Mouse (Mus musculus) cerebellum, adult 11 months (tissue): ENCODE data around the gene Dnah7c.
"Not testable (repeated sequence)": the region's sequence is repeated elsewhere in the genome, so short reads cannot be mapped to it uniquely, and the experiment has no call there.

Experiments
- DNase-seq: peaks from one replicate; pipeline ENCODE4 v3.0.0; 2022

Dnah7c gene

DNA sequence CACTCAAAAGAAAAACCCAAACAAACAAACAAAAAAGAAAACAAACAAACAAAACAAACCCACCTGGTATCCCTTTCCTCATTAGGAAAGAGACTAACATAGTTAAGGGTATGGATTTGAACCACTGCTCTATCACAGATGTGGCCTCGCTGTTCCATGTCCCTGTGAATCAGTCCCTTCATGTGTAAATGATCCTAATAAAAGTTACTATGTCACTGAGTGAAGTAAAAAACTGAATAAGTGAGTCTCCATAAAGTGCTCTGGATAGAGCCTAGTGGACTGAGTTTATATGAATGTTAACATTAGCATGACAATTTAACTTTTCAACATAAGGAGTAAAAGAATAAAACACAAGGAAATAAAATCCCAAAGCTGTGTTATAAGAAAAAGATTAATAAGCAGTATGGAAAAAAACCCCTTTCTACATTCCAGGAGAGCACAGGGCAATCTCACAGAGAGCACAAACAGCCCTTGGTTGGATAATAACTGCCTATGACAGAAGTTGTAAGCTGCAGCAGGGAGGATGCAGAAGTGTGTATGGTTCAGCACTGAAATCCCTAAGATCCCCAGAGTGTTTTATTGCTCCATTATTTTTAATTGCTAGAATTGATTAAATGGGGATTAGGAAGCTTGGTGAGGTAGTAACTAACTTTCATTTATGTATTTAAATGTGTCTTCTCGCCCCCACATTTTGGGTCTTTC lies 308.2 kb downstream of the Dnah7c start:
- DNase-seq: not testable (repeated sequence)

DNA sequence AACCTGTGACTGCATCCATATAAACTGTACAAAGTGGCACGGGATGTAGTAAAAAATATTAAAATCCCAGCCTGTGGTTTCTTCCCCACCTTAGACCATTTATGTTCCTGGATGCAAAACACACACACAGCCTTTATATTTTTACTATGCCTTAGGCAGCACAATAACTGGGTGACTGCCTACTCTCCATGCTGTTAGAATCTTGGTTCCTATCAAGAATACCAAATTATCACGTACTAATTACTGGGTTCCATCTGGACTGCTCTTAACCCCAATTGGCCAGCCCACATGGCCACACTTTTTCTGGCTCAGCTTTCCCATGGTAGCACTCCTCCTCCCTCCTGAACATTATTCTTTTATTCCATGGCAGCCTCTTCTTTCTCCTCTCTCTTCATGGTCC lies 309.1 kb downstream of the Dnah7c start:
- not testable (repeated sequence) for DNase-seq

DNA sequence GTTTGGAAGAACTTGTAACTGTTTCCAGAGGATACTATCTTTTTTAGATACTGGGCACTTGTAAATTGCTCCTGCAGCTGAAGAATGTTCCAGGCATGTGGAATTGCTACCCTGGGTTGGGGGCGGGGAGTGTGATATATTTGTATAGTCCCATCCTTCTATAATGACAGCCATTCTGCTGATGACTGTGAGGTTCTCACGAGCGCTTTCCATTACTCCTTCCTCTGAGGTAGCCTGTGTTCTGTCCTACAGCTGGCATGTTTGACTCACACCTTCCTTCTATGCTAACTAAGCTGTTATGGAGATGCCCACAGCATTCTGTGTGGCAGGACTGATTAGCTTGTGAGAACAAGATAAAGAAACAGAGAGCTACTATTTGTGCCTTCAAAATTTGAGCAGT lies 339.2 kb downstream of the Dnah7c start:
- DNase-seq: not testable (repeated sequence)

DNA sequence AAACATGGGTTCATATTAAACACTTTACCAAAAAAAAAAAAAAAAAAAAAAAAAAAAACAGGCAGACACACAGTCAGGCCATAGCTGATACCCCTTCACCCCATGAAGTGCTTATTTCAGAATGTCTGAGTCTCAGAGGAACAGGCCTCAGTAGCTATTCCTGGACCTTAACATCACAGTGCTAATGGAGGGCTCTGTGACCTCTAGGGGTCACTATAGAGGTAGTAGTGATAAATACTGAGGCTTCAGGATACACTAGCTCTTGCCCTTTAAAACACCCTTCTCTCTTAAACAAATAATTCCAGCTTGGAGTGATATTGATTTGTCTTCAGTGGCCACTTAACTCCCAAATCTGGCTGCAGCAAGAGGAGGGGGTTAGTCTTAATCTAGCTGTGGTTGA lies 343.9 kb downstream of the Dnah7c start:
- not testable (repeated sequence) for DNase-seq

DNA sequence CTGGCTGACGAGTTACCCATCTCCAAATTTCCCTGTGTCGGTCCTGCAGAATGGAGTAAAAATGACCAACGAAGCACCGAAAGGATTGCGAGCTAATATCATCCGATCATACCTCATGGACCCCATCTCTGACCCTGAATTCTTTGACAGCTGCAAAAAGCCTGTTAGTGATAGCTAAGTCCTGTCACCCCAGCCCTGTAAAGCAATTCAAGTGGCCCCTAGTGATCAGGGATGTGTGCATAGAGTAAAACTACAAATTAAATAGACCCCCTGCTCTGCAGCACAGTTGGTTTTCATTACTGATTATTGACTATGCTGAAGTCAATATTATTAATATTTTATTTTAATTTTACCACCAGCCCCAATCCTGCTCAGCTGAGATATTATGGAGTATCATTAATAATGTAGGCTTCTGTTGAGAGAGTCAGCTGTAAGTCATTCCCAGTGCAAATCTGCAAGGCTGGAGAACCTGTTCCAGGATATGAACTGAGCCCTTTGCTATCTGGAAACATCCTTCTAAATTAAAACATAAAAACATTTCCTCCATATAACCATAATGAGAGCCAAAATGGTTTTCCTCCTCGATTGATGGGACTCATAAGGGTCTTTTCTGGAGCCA lies 344.8 kb downstream of the Dnah7c start:
- DNase-seq: not testable (repeated sequence)

DNA sequence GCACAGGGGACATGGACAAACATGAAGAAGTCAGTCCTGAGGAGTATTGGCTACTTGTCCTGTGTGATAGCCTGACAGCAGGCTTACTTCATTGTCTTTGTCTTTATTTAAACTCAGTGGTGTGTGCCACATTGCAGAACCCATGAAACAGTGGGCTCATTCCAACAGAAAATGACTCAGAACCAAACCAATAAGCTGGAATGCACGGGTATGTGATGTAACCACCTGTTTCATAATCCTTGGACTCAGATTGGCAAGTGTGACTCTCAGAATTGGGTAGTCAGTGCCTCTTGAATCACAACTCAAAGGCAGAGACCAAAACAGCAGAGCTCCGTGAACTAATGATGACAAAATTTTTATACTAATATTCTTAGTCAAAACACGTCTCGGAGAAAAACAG lies 356.8 kb downstream of the Dnah7c start:
- DNase-seq: not testable (repeated sequence)

DNA sequence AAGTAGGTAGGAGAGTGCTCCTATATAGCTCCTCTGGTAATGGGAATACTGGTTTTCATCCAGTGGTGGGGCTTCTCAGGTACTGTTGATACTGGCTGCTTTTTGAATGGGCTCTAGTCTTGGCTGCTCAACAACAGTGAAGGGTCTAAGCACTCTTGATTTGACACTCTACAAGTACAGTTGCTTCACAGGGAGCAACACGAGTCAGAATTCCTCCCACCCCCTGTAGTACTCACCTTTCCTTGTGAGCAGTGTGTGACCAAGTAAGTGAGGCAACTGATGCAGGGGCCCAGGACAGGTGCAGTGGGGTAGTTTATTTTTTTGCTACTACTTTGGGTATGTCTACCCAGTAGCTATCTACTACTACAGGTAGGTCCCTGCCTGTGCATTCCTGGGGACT lies 379.7 kb downstream of the Dnah7c start:
- no peak for DNase-seq

DNA sequence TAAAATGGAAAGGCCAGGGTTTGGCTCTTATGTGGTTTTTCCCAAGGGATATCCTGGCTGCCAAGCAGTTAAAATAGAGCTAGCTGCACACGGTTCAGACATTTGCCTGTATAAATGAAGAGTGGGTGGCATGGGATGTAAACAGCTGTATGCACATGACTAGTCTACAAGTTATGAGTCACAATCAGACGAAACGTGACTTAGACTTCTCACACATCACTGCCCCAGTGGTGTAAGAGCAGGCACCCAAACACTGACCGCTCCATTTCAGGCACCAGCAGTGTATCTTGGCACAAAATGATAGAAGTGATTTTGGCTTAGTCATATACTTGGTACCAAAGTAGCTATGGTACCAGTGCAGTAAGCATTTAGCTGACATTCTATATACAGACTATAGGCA lies 383.2 kb downstream of the Dnah7c start:
- not testable (repeated sequence) for DNase-seq

DNA sequence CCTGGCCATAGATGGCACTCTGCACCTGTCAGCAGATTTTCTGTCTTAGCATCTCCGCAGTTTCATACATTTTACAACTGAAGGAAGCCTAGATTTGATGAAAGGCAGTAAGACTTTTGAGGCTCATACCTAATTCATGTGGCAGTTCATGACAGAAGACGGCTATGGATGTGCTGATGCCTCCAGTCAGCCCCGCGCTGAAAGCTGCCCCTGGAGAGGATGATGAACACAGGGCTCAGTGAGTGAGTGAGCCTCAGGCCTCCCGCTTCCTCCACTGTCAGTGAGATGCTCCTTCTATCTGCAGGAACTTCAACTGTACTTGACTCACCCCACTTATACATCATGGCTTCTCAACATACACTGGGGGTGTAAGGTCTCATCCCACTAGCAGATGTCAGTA lies 392.5 kb downstream of the Dnah7c start:
- DNase-seq: no peak

DNA sequence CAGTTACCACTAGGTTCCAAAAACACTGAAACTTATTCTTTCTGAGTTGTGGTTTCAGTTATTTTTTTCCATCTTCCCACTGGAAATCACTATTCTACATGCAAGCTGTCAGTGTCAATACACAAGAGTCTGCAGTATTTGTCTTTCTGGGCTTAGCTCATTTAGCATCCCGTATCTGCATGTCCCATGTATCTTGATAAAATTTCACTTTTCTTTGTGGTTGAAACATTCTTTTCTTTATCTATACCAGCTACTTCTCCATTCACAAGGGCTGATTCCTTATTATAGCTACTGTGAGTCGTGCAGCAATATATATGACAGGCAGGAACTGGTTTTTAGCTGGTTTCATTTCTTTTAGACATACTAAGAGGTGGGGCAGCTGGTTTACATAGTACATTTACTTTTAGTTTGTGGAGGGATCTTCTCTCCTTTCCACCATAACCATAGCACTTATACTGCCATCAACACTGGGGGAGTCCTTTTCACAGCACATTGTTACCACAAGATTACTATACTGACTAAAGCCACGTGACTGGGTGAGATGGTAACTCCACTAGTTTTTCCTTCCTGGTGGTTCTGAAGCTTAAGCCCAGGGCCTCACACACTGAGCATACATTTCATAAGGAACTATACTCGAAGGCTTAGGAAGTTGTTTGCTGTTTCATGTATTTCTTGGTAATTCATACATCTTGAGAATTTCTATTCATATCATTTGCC lies 397.0 kb downstream of the Dnah7c start:
- no peak for DNase-seq

DNA sequence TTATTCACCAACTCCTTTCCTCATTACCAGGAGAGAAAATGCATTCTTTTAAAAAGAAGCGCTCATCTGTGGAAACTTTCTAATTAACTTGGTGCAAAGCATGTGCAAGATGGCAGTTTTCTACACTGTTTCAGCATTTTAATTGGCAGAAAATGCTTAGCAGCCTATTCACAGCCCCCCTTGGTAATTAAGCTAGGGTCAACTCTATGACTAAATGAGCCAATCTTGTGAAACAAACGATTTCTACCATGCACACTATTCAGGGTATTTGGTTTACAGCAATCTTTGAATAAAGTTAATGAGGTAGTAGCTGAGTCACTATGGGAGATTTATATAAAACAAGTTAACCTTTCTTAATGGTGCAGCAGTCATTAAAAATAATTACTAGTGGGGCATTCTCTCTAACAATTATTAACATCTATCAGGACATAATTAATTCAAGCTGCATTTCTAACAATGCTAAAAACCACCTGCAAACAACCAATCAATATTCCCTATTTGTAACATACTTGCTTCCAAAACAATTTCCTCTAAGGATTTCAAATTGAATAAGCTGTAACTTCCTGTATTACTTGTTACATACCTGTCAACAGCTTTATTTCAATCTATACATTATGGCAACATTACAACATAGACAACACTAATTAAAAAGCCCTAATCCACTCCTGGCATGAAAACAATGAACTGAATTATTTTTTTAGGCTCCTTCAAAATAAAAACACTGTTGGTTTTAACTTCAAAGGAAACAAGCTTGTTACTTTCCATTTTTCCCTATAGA lies 404.9 kb downstream of the Dnah7c start:
- DNase-seq: no peak

DNA sequence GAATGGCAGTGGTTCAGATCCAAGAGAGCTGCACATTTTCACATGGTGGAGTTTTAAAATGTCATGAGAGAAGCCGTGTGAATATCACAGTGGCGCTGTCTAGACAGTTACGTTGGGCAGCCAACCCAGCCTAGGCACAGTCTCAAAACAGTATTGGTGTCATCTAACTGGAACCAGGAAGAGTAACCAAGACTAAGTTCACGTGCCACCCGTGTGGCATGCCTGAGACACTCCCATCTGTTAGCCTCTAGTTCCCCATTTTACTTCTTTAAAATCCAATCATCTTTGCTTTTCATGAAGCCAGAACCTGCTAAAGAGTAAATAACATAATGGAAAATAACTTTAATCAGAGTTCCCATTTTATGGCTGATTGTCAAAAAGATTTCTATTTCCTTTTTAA lies 406.5 kb downstream of the Dnah7c start:
- DNase-seq: no peak

DNA sequence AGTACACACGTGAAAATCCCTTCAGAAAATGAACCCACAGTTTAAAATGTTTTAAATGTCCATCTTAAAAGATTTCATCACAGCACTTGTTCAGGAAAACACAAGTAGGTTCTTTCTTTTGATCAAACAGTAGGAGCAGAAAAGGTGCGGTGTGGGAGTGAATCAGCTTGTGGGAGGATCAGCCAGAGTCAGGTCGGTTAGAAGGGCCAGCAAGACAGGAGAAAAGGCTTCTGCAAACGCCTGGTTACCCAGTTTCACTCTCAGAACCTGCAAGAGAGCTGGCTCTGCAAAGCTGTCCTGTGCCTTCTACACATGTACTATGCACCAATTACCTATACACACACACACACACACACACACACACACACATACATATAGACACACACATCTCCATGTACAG lies 418.0 kb downstream of the Dnah7c start:
- DNase-seq: no peak

DNA sequence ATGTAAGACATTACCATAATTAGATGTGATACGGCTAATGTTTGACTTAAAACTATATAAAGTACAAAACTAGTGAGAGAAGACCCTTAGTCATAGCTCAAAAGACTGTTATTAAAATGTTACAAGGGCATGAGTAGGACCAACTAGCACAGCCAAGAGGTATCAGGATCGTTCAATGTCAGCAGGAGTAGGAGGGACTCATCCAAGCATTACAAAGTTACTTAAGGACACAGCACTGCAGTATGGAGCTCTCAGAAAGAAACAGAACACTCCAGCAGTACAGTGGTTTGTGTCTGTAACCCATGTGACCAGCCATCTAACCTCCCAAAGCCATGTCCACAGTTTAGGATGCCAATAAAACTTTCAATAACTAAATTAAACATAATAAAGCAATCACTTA lies 418.9 kb downstream of the Dnah7c start:
- no peak for DNase-seq

DNA sequence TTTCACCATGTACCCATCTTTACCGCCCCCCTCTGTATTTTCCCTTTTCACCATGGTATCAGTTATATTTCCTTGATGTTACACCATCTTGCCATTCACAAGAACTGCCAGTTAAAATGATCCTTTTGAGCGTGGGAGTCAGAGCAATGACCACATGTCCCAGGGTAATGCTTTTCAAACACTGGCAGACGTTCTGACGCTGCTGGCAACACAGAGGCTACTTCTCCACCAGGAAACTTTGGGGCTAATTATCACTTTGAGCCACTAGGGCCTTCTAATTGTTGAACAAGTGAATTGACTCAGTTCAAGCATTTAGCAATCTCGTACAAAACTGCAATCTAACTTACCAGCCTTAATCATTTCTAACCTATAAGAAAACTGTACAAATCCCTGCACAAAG lies 419.8 kb downstream of the Dnah7c start:
- no peak for DNase-seq

DNA sequence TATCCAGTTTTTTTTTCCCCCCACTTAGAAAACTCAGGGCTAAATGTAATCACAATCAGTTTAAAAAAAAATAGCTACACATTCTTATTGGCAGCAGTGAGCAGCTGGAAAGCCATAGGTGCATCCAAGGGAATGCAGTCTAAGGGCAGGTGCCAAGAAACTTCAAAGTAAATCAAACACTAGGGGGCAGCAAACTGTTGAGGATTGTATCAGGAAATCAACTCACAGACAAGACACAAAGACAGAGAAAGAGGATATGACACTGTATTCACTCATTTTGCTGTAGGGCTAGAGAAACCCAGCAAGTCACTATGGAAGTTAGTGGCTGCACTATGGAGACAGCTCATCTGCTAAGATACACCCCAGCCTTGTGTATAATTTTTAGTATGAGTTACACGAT lies 424.4 kb downstream of the Dnah7c start:
- DNase-seq: peak; percentile 49

DNA sequence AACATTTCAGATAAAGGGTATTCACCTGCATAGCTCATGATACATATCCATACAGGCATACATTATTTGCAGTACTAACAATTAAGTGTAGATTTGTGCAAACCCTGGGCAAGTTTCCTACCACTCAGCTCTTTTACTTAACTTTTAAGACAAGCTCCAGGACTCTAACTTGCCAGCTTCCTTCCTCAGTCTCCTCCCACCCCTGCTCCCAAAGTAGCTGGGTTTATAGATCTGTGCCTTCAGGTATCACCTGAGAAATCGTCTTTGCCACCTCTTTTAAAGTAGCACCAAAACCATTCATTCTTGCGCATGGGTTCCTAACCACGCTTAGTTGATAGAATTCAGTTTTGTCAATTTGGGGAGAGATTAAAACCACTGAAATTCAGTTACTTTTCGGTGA lies 426.2 kb downstream of the Dnah7c start:
- DNase-seq: no peak

DNA sequence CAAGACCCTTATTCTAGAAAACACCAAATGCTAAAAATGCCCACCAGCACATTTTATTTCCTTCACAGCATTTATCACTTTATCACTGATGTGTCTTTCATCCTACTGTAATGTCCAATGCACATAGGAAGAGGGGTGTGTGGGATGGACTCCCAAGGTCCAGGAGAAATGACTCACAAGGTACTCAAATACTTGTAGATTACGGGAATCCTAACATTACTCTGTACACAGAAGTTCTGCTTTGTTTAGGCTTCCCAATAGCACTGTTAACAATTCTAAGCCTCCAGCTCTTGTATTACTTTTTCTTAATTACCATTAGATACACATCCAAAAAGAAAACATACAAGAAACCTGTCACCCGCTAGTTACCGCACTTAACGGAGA lies 426.8 kb downstream of the Dnah7c start:
- no peak for DNase-seq

DNA sequence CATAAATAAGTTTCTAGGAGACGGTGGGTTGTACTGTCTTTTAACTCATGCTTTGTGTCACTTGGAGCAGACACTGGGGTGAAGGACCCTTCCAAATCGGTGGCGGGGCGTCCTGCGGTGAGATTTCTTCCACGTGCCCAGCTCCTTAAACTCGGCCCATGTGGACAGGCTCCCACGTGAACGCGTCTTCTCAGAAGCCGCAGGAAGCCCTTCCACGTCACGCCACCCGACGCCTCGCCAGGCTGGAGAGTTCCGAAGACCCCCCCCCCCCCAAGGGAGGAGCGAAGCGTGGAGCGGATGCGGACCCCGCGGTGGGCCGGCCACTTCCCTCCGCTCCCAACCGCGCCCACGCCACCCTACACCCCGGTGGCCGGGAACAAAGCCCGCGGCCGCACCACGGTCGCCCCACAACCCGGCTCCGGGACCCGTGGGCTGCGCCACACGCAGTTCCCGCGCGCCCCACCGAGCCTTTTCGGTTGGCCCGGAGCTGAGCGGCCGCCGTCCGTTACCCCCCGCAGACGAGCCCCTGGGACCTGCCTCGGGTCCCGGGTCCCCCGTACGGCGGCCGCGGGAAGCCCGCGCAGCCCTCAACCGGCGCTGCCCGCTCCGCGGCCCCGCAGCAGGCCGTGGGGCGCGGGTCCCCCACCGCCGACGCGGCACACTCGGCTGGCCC lies 427.3 kb downstream of the Dnah7c start:
- peak; percentile 58 for DNase-seq

DNA sequence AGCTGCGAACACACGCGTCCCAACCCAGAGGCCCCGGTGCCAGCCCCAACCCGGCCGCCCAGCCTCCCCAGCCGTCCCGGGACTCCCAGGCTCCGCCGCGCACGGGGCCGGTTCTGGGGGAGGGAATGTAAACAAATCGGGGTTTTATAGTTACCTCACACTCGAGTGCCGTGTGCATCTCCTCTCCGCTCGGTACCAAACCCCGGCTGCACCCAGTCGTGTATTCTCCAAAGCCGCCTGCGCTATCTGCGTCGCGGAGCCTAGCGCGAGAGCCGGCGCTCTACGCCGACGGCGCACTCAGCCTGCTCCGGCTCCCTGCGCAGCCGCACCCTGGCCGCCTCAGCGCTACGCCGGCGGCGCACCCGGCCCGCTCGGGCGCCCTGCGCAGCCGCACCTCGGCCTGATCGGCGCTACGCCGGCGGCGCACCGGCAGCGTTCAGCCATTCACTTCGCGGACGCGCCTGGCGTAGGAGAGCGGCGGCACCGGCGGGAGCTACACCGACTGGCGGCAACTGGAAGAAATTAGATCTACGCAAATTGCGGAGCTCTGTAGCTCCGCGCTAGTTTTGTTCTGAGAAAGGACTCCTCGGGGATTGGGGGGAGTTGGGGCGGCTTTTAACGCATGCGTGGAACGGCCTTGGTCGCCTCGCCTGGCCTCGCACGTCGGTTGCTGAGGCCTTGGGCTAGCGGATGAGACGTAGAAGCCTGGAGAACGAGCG lies 428.1 kb downstream of the Dnah7c start:
- peak; percentile 99 for DNase-seq

DNA sequence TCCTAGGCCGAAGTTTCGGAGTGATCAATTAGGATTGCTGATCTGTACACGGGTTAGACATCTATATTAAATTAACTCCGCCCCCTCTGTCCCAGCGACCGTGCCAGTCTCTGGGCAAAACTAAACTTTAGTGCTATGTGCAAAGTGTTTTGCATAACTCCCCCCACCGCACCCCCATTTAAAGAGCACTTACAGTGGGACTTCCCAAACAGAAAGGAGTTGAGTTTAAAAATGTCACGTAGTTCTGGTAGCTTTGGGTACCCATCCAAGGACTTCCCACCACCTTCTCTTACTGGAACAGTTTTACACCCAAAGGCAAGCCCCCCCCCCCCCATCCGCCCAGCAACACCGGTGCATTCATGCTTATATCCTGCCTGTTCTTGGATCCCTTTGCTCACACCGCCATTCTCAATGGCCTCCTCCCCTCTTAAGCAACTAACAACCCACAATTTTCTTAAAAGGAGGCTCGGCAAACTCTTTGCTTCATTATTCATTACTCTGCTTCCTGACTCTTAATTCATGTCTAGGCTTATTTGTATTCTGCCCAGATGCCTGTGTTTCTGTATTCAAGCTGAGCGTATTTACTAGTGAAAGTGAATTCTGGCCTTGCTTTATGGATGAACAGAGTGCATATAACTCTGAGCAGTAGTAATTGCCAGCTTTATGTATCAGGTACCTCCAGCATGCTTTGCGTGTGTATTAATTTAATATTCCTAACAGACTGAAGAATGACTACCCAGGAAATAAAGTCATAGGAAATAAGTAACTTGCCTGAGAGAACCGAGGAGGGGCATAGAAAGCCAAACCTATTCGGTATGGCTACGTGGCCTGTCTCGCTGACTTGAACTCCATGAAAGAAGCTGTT lies 428.9 kb downstream of the Dnah7c start:
- DNase-seq: no peak
